Mouse (Mus musculus) embryonic facial prominence, embryonic 14.5 days (tissue): ENCODE data around the gene Ptprm. TPM values are rescaled to one million over a fixed set of nuclear protein-coding genes. Genes with fewer than 3 reads are reported as not detected.

Experiments
- ATAC-seq: fragments of 200-750 bp; cut with Nextera tagmentation; 2 replicates; pipeline ENCODE4 v1.8.0; 2017; ENCODE audit warnings: low read depth, moderate number of reproducible peaks, moderate TSS enrichment
- DNase-seq: peaks from one replicate; pipeline ENCODE4 v3.0.0-alpha.2; 2015; ENCODE audit warnings: low spot score
- H3K27ac ChIP-seq: fragments of 300-500 bp; sonication (generic); replicated peaks from 2 replicates; pipeline ENCODE4 v1.5.1; 2014; ENCODE audit warnings: low read depth, mild to moderate bottlenecking, low read length, moderate library complexity
- H3K27me3 ChIP-seq: fragments of 300-500 bp; sonication (generic); replicated peaks from 2 replicates; pipeline ENCODE4 v1.6.1; 2014; ENCODE audit warnings: low read length; ENCODE audit not compliant: control insufficient read depth, insufficient read depth
- H3K36me3 ChIP-seq: fragments of 300-500 bp; sonication (generic); 2 replicates; pipeline ENCODE4 v1.6.1; 2014; ENCODE audit warnings: low read length, mixed read lengths; ENCODE audit not compliant: control insufficient read depth, insufficient read depth
- H3K4me1 ChIP-seq: fragments of 300-500 bp; sonication (generic); 2 replicates; pipeline ENCODE4 v1.6.1; 2014; ENCODE audit warnings: antibody characterized with exemption, low read length; ENCODE audit not compliant: control insufficient read depth, insufficient read depth
- H3K4me2 ChIP-seq: fragments of 300-500 bp; sonication (generic); 2 replicates; pipeline ENCODE4 v1.6.1; 2014; ENCODE audit warnings: low read depth, mild to moderate bottlenecking, low read length, moderate library complexity, mixed read lengths
- H3K4me3 ChIP-seq: fragments of 300-500 bp; sonication (generic); 2 replicates; pipeline ENCODE4 v1.5.1; 2014; ENCODE audit warnings: low read depth, mild to moderate bottlenecking, low read length
- H3K9ac ChIP-seq: fragments of 300-500 bp; sonication (generic); 2 replicates; pipeline ENCODE4 v1.6.1; 2014; ENCODE audit warnings: low read depth, mild to moderate bottlenecking, low read length, moderate library complexity, mixed read lengths
- H3K9me3 ChIP-seq: fragments of 300-500 bp; sonication (generic); 2 replicates; pipeline ENCODE4 v1.6.1; 2016; ENCODE audit warnings: low read length; ENCODE audit not compliant: control insufficient read depth
- WGBS: fragments of 180-500 bp; shearing (Covaris S2); extraction: QIAGEN DNeasy Blood & Tissue Kit; methylation state at CpG from one replicate; pipeline ENCODE4 v1.1.7; 2014; 5-methylcytosine and 5-hydroxymethylcytosine counted together
- polyA plus RNA-seq: library from polyadenylated mRNA; unstranded; fragments of >200 nt; fragmentation: Nextera tagmentation; extraction: Ambion mirVana; gene quantifications from 2 replicates; pipeline ENCODE4 v1.2.1, GENCODE M21; 2014

The Ptprm gene
- polyA plus RNA-seq, 1 experiment from 2014 or later = 20.4 TPM

DNA sequence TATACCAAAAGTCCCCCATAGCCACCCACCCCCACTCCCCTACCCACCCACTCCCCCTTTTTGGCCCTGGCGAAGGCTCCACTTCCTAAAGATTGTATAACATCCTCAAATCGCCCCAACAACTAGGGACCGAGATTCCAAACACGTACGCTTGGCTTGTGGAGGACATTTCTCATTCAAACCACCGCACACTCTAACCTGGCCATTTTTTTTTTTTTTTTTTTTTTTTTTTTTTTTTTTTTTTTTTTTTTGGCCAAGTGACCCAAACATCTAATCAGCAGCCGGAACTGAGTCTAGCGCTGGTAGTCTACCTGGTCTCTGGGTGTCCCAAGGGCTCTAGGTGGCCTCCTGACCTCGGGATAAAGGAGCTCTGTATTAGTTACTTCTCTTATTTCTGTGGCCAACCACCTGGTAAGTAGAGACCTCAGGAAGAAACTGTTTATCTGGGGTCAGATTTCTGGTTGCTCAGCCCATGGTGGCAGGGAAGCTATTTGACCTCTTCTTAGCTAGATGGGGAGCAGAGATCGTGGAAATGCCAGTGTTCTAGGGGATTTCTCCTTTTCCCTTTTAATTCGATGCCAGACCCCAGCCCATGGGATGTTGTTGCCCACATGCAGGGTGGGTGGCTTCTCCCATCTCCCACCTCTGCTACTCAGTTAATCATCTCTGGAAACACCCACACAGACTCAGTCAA is 9.3 kb upstream of the Ptprm start:
- DNase-seq = no peak
- no peak overlapping the region for H3K9ac ChIP-seq
- no peak overlapping the region for H3K4me3 ChIP-seq
- no peak for ATAC-seq
- no peak overlapping the region for H3K4me2 ChIP-seq
- WGBS = 61% methylated on average over 11 of the region's 11 CpGs
- no peaks in the 10 kb centered on the region for H3K9me3 ChIP-seq
- H3K27me3 ChIP-seq = no peaks in the 10 kb centered on the region
- no peaks in the 10 kb centered on the region for H3K4me1 ChIP-seq
- H3K36me3 ChIP-seq = no peaks in the 10 kb centered on the region
- no peak overlapping the region for H3K27ac ChIP-seq

- WGBS = 92% methylated on average over 6 of the region's 6 CpGs
- no peak overlapping the region for H3K4me3 ChIP-seq
Observed at GRCm38 (mm10) chr17:67362131-67362530, 7.9 kb upstream of the Ptprm start.

GRCm38 (mm10) chr17:67360606-67361005 is 6.3 kb upstream of the Ptprm start:
- 6% methylated on average over 3 of the region's 3 CpGs for WGBS
- ATAC-seq (no peak), DNase-seq (no peak)
- Histone ChIP-seq H3K4me1 (no peaks in the 10 kb centered on the region), H3K9me3 (no peaks in the 10 kb centered on the region), H3K27me3 (peaks cover 9% of the 10 kb centered on the region), H3K4me3 (no peak overlapping the region), H3K27ac (no peak overlapping the region), H3K9ac (no peak overlapping the region), H3K4me2 (no peak overlapping the region), H3K36me3 (no peaks in the 10 kb centered on the region)

More at GRCm38 (mm10) chr17:67362131-67362530, 7.9 kb upstream of the Ptprm start:
- H3K27me3 ChIP-seq = no peaks in the 10 kb centered on the region
- H3K36me3 ChIP-seq = no peaks in the 10 kb centered on the region
- H3K4me1 ChIP-seq = no peaks in the 10 kb centered on the region
- H3K4me2 ChIP-seq = no peak overlapping the region
- no peak for ATAC-seq
- no peak for DNase-seq
- no peaks in the 10 kb centered on the region for H3K9me3 ChIP-seq
- H3K9ac ChIP-seq = no peak overlapping the region
- no peak overlapping the region for H3K27ac ChIP-seq

DNA sequence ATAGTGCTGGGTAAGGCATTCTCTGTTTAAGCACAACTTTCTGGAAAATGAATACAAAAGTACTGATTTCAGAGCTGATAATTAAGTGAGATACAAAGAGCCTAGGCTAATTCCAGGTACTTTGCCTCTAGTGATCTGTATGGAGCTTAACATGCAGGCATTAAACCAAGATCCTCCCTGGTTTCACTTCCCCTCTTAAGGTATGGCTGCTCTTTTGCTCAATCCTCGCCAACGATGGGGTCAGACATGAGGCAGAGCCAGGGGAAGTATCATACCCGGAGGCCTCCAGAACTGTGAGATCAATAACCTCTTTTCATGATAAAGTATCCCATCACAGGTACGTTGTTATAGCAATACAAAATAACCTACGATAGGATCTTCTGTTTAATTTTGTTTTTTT is 5.3 kb upstream of the Ptprm start:
- Histone ChIP-seq H3K36me3 (no peaks in the 10 kb centered on the region), H3K4me1 (no peaks in the 10 kb centered on the region), H3K9me3 (no peaks in the 10 kb centered on the region), H3K4me3 (no peak overlapping the region), H3K27me3 (peaks cover 12% of the 10 kb centered on the region), H3K4me2 (no peak overlapping the region), H3K9ac (no peak overlapping the region), H3K27ac (no peak overlapping the region)
- no peak for ATAC-seq
- 86% methylated on average over 5 of the region's 5 CpGs for WGBS
- no peak for DNase-seq

DNA sequence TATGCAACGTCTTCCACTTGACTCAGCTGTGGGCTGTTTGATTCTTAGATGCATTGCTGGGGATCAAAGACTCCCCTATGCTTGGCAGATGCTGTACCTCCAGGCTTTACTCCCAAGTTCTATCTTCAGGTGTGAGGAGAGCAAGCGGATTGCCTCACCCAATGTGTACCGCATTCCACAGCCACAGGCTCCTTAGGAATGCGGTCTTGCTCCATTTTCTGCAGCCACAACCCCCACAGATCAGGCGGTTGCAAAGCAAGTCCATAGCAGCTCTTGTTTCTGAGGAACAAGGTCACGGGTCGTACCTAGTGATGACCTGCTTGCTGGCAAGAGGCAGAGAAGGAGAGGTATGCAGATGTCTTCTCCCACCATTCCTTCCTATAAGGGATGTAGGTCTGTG is 4.3 kb upstream of the Ptprm start:
- no peak for ATAC-seq
- 90% methylated on average over 7 of the region's 7 CpGs for WGBS
- Histone ChIP-seq H3K27me3 (peaks cover 12% of the 10 kb centered on the region), H3K9ac (no peak overlapping the region), H3K27ac (no peak overlapping the region), H3K4me1 (no peaks in the 10 kb centered on the region), H3K9me3 (no peaks in the 10 kb centered on the region), H3K4me3 (no peak overlapping the region), H3K36me3 (no peaks in the 10 kb centered on the region), H3K4me2 (no peak overlapping the region)
- DNase-seq = peak; percentile 44

DNA sequence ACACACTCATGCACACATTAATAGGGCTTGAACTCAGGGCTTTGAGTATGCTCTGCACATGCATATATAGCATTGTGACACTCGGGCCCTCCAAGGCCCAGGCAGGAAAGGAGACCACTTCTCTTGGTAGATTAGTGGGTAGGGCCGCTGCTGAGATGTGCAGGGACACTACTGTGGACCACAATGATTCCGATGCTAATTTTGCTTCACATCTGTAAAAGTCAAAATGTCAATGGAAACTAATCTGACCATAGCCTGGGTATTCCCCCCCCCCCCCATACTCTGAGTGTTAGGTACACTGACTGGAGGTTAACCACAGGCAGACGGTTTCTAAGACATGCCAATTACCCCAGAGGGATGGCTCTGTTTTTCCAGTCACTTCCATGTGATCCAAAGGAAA is 2.9 kb upstream of the Ptprm start:
- Histone ChIP-seq H3K9ac (no peak overlapping the region), H3K27me3 (peaks cover 12% of the 10 kb centered on the region), H3K4me1 (no peaks in the 10 kb centered on the region), H3K36me3 (no peaks in the 10 kb centered on the region), H3K4me3 (no peak overlapping the region), H3K27ac (no peak overlapping the region), H3K4me2 (no peak overlapping the region), H3K9me3 (no peaks in the 10 kb centered on the region)
- no peak for ATAC-seq
- DNase-seq = no peak
- 72% methylated on average over 4 of the region's 4 CpGs for WGBS

DNA sequence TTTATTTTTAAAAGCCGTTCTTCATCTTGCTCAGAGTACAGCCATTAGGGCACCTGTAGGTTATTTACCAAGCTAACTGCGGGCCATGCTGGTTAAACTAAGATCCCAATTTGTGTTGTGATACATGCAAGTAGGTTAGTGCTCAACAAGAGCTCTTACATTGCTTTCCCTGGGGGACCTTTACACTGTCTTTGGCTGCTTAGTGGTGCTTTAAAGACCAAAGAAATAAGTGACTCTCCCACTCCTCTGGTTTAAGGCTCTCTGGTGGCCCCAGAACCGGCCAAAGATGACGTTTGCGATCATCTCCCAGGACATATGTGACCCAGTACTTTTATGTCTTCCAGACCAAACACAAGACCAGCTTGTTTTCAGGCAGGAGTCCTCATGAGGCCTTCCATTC is 994 bp upstream of the Ptprm start:
- DNase-seq (no peak), ATAC-seq (no peak)
- Histone ChIP-seq H3K27ac (no peak overlapping the region), H3K4me3 (peak overlapping the region; percentile 77; the same call in 1 of the 2 replicates), H3K4me2 (peak overlapping the region; percentile 90), H3K9me3 (no peaks in the 10 kb centered on the region), H3K4me1 (peaks cover 9% of the 10 kb centered on the region), H3K9ac (no peak overlapping the region), H3K36me3 (no peaks in the 10 kb centered on the region), H3K27me3 (peaks cover 12% of the 10 kb centered on the region)
- WGBS = 22% methylated on average over 5 of the region's 5 CpGs

DNA sequence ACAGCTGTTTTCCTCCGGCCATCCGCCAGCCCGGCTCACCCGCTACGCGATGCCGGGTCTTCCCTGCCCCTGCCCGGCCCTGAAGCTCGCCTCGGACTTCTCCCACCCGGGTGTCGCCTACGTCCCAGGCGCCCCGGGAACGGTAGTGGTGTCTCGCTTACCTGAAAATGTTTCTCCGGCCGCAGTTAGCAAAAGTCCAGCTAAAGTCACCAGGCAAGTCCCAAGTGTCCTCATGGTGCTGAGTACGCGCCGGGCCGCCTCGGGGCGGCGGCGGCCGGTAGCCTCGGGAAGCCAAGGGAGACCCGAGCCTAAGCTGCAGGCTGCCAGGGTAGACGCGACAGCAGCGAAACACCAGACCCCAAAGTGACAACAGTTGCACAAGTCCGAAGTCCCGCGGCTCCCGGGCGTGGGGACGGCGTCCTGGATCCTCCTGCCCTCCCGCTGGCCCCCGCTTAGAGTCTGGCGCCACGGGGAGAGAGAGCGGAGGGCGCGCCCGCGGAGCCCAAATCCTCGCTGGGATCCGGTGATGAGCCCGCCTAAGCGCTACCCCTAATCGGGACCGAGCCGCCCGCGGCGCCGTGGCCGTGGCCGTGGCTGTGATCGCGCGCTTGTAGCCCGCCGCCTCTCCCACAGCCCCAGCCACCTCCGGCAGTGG is 334 bp downstream of the Ptprm start:
- ATAC-seq (peak; percentile 66), DNase-seq (peak; percentile 44)
- WGBS = 0% methylated on average over 33 of the region's 68 CpGs
- Histone ChIP-seq H3K36me3 (no peaks in the 10 kb centered on the region), H3K9me3 (no peaks in the 10 kb centered on the region), H3K4me3 (peak overlapping the region; percentile 77), H3K4me1 (peaks cover 10% of the 10 kb centered on the region), H3K9ac (peak overlapping the region; percentile 87), H3K27ac (peak overlapping the region; percentile 55), H3K27me3 (peaks cover 12% of the 10 kb centered on the region), H3K4me2 (peak overlapping the region; percentile 90)
